Mouse (Mus musculus) heart, adult 2 months (tissue): ENCODE data around the gene Duxbl2. TPM values are rescaled to one million over a fixed set of nuclear protein-coding genes. Genes with fewer than 3 reads are reported as not detected.
"Not testable (repeated sequence)": the region's sequence is repeated elsewhere in the genome, so short reads cannot be mapped to it uniquely, and the experiment has no call there.

ENCODE experiments used
- DNase-seq, 2 experiments: peaks; one replicate each; pipeline ENCODE4 v3.0.0; 2021
- H3K27ac ChIP-seq: fragments of 200-600 bp; 2 replicates; pipeline ENCODE4 v1.8.1; 2022
- H3K27me3 ChIP-seq: fragments of 200-500 bp; 2 replicates; pipeline ENCODE4 v1.6.1; 2012; ENCODE audit warnings: mild to moderate bottlenecking, low read length, inconsistent platforms, mixed read lengths; ENCODE audit not compliant: control insufficient read depth, insufficient read depth
- H3K36me3 ChIP-seq: fragments of 200-500 bp; 2 replicates; pipeline ENCODE4 v1.6.1; 2012; ENCODE audit warnings: low read length, inconsistent platforms; ENCODE audit not compliant: control insufficient read depth, insufficient read depth
- H3K4me1 ChIP-seq: fragments of 200-500 bp; 2 replicates; pipeline ENCODE4 v1.6.1; 2011; ENCODE audit warnings: low read length; ENCODE audit not compliant: control insufficient read depth, insufficient read depth
- H3K4me3 ChIP-seq: fragments of 200-600 bp; 2 replicates; pipeline ENCODE4 v1.8.1; 2022
- H3K79me2 ChIP-seq: fragments of 200-500 bp; replicated peaks from 2 replicates; pipeline ENCODE4 v1.6.1; 2012; ENCODE audit warnings: mild to moderate bottlenecking, inconsistent platforms, low read length, moderate library complexity, mixed read lengths; ENCODE audit not compliant: control insufficient read depth, insufficient read depth
- H3K9ac ChIP-seq: fragments of 200-500 bp; 2 replicates; pipeline ENCODE4 v1.6.1; 2012; ENCODE audit warnings: low read depth, mild to moderate bottlenecking, control low read depth, inconsistent platforms, low read length, mixed read lengths
- WGBS: fragments of 180-500 bp; shearing (Covaris S2); methylation state at CpG from one replicate; pipeline ENCODE4 v1.1.7; 2018; 5-methylcytosine and 5-hydroxymethylcytosine counted together
- intact Hi-C: fragments of 180-260 bp; cut with DNase I; formaldehyde crosslinking; loops from one replicate; pipeline ENCODE4 v1.15.1; 2025
- long read RNA-seq: library from polyadenylated mRNA; stranded (forward); transcript quantifications from one replicate; pipeline ENCODE4 v2.0.0, GENCODE M21; 2021
- polyA plus RNA-seq: library from polyadenylated mRNA; depleted of rRNA; stranded (reverse); fragments of >200 nt; gene quantifications from 2 replicates; pipeline ENCODE4 v1.2.3, GENCODE M21; 2012; rRNA removed
- total RNA-seq, 2 experiments: library from RNA; stranded (reverse); gene quantifications; 2 replicates each; pipeline ENCODE4 v1.2.3; 2021

Duxbl2 gene
- total RNA-seq (not detected), polyA plus RNA-seq (0.27 TPM in 1 of 2 replicates, not detected in the other)
- long read RNA-seq: 0 reads

GRCm38 (mm10) chr14:26118150-26118549 is at the start of gene Duxbl2:
Gene Duxbl2 (plus strand): TSS chr14:26118349.
- H3K27me3 ChIP-seq, H3K4me1 ChIP-seq, H3K36me3 ChIP-seq, H3K4me3 ChIP-seq, intact Hi-C loops, H3K27ac ChIP-seq, DNase-seq, H3K79me2 ChIP-seq, H3K9ac ChIP-seq: not testable (repeated sequence)
- WGBS: no CpG with 5 or more reads among the region's 7 CpGs

DNA sequence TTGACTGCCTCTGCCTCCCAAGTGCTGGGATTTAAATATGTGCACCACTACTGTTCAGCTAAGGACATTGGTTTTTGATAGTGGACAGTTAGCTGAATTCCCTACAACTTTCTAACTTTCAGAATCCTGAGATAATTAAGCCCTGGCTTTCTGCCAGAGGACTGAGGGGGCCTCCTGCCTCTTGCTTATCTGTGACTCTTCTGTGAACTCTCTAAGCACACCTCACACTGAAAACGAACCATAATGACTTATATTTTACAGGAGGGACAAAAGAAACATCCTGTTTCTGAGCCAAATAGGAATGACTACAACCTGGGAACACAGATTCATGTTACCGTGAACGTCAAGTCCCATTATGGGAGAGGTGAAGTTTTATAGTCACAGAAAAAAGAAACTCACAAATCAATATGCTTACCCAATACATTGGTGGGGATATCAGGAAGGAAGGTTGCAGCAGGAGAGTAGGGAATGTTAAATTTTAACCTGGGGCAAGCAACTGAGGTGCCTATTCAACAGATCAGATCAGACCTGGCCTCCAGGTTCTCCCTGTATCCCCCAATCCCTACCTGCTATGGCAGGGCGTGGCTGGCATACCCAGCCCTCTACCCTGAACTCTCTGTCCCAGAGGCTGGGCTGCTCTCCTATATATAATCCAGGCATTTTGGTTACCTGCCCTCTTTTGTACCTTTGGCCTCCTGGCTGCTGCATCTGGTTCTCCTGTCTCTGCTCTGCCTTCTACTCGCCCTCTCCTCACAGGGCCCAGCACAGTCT is 41.3 kb upstream of the Duxbl2 start:
- H3K4me1 ChIP-seq, H3K4me3 ChIP-seq, H3K79me2 ChIP-seq, H3K9ac ChIP-seq, H3K27ac ChIP-seq, DNase-seq, intact Hi-C loops, H3K36me3 ChIP-seq, H3K27me3 ChIP-seq: not testable (repeated sequence)
- WGBS: no CpG with 5 or more reads among the region's 5 CpGs

- H3K9ac ChIP-seq, H3K4me1 ChIP-seq, H3K27ac ChIP-seq, H3K79me2 ChIP-seq, H3K4me3 ChIP-seq, intact Hi-C loops, H3K36me3 ChIP-seq, DNase-seq, H3K27me3 ChIP-seq: not testable (repeated sequence)
- no CpG with 5 or more reads among the region's 6 CpGs for WGBS
These were observed 36.9 kb upstream of the Duxbl2 start, which contains the start of gene Cphx2 for GRCm38 (mm10) chr14:26081216-26081615. Gene Cphx2 (plus strand): TSS chr14:26081516.

DNA sequence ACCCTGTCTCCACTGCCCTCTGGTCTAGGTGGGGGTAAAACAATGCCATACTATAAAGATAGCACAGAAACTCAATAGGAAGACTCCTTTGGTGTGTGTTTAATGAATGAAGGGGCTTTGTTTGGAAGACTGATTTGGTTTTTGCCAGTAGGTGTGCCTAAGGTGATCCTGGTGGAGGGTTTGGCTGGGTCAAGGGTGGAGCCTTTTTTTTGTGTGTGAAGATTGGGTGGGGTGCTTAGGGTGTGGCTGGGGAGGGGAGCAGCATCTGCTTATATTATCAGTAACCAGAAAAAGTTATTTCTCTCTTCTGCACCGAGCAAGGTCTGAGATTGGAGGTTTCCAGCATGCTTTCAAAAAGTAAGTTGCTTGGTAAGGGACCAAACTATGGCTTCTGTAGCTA is 36.2 kb upstream of the Duxbl2 start, which contains the start of gene Cphx3:
TSS of gene Cphx3 (plus strand) at position 301 of the 400 bp plus-strand sequence.
- intact Hi-C loops, H3K4me3 ChIP-seq, H3K4me1 ChIP-seq, H3K27ac ChIP-seq, DNase-seq, H3K27me3 ChIP-seq, H3K79me2 ChIP-seq, H3K9ac ChIP-seq, H3K36me3 ChIP-seq: not testable (repeated sequence)
- WGBS: no CpG with 5 or more reads among the region's 1 CpGs

DNA sequence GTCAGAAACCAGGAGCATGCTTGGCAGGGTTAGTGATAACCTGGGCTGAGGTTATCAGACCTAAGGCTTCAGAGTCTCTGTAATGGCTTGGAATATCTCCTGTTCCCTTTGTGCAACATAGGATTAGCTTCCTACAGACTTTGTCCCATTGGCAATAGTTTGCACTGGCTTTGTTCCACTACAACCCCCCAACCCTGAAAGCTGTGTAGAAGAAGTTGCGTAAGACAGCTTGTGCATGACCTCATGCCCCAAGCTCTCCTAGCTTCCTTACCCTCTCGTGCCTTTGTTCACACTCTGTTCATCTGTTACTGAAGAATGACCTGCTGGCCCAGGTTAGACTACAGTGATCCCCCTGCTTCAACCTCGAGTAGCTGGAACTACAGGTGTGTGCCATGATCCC is 20.5 kb upstream of the Duxbl2 start:
- WGBS: no CpG with 5 or more reads among the region's 3 CpGs
- H3K27ac ChIP-seq, H3K27me3 ChIP-seq, H3K79me2 ChIP-seq, H3K4me3 ChIP-seq, H3K36me3 ChIP-seq, intact Hi-C loops, H3K9ac ChIP-seq, DNase-seq, H3K4me1 ChIP-seq: not testable (repeated sequence)

GRCm38 (mm10) chr14:26118550-26119000 is 426 bp downstream of the Duxbl2 start:
- H3K79me2 ChIP-seq, H3K27ac ChIP-seq, intact Hi-C loops, H3K9ac ChIP-seq, H3K27me3 ChIP-seq, H3K4me1 ChIP-seq, DNase-seq, H3K36me3 ChIP-seq, H3K4me3 ChIP-seq: not testable (repeated sequence)
- WGBS: no CpG with 5 or more reads among the region's 18 CpGs

GRCm38 (mm10) chr14:26119095-26119494 is 946 bp downstream of the Duxbl2 start:
- H3K27ac ChIP-seq, H3K27me3 ChIP-seq, H3K4me3 ChIP-seq, H3K4me1 ChIP-seq, H3K9ac ChIP-seq, H3K36me3 ChIP-seq, H3K79me2 ChIP-seq, intact Hi-C loops, DNase-seq: not testable (repeated sequence)
- no CpG with 5 or more reads among the region's 7 CpGs for WGBS

- H3K9ac ChIP-seq, H3K4me3 ChIP-seq, H3K36me3 ChIP-seq, H3K27me3 ChIP-seq, H3K4me1 ChIP-seq, intact Hi-C loops, DNase-seq, H3K79me2 ChIP-seq, H3K27ac ChIP-seq: not testable (repeated sequence)
- no CpG with 5 or more reads among the region's 2 CpGs for WGBS
These were observed 28.9 kb downstream of the Duxbl2 start for GRCm38 (mm10) chr14:26147095-26147494.

DNA sequence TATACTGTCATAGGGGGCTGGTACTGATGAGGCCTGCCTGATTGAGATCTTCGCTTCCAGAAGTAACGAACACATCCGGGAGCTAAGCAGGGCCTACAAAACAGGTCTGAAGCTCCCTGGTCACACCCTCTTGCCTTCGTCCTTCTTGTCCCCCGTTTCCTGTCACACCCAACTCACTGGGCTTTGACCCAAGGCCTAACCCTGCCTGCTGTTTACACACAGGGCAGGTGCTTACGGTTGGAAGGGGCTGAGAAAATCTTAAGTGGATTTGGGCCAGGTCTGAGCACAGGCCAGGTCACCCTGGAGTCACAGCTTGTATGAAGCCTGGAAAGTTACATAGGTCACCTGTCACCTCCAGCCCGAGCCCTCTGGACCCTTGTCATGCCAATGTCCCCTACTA is 37.9 kb downstream of the Duxbl2 start:
- H3K27ac ChIP-seq, DNase-seq, H3K36me3 ChIP-seq, H3K4me1 ChIP-seq, H3K9ac ChIP-seq, H3K79me2 ChIP-seq, H3K4me3 ChIP-seq, intact Hi-C loops, H3K27me3 ChIP-seq: not testable (repeated sequence)
- WGBS: no CpG with 5 or more reads among the region's 7 CpGs

DNA sequence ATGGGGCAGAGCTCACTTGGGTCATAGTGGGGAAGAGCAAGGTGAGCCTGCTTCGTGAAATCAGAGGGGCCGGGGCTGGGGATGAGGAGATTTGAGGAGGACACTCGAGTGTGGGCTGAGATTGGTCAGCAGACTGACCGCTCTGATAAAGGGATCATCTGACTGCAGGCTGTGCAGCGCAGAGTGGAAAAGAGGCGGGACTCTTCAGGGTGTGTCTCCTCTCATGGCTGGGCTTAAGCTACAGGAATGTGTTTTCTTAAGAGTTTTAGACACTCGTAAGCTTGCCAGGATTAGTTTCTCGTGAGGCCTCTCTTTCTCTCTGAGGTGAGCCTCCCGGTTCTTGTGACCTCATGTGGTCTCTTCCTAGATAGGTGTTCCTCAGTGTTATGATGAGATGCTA is 43.0 kb downstream of the Duxbl2 start:
- DNase-seq, H3K27ac ChIP-seq, H3K79me2 ChIP-seq, H3K4me3 ChIP-seq, H3K27me3 ChIP-seq, H3K36me3 ChIP-seq, intact Hi-C loops, H3K4me1 ChIP-seq, H3K9ac ChIP-seq: not testable (repeated sequence)
- WGBS: no CpG with 5 or more reads among the region's 9 CpGs
